Comparison of ENCODE assay signal across 19 mouse cellular contexts in the genomic region with DNA sequence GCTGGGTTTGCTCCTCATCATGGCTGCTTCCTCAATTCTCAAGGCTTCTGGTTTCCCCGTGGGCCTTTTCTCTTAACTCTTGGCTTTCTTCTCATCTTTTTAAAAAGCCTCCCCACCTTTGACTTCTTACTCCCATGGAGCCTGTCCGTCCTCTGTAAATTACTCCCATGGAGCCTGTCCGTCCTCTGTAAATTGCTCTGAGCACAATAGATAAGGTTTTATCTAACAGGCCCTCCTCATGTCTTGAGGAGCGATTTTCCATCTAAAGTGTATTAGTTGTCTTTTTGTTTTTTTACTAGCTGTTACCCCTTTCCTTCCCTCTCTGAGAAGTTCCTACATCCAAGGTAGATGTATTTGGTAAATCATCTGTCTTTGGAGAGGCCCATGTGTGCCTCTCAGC.
"Had no signal": no experiment of that assay in that cellular context is flagged by ENCODE, and none has a peak within 500 bp of the region (broad histone marks: within the 10 kb centered on the region; RNA-seq: fewer than 3 reads in every experiment).

No protein-coding gene starts in this region.

- ATAC-seq: midbrain, embryonic 13.5 days; midbrain, embryonic 15.5 days had no signal

- H3K36me3 ChIP-seq: liver, embryonic 15.5 days; midbrain, embryonic 13.5 days; midbrain, embryonic 15.5 days; neural tube, embryonic 13.5 days; neural tube, embryonic 15.5 days had no signal

- H3K27ac ChIP-seq: liver, embryonic 15.5 days; midbrain, embryonic 13.5 days; midbrain, embryonic 15.5 days; neural tube, embryonic 13.5 days; neural tube, embryonic 15.5 days had no signal

- H3K9me3 ChIP-seq: liver, embryonic 15.5 days; midbrain, embryonic 13.5 days; midbrain, embryonic 15.5 days; neural tube, embryonic 13.5 days; neural tube, embryonic 15.5 days had no signal

- H3K9ac ChIP-seq: liver, embryonic 15.5 days; lung, embryonic 14.5 days; midbrain, embryonic 13.5 days; midbrain, embryonic 15.5 days; neural tube, embryonic 13.5 days; neural tube, embryonic 15.5 days had no signal

- DNase-seq: lung, adult 18-20 months; lung, embryonic 14.5 days; lung, postnatal 10 days; lung, postnatal 4 days; retina, postnatal 1 day; right cerebral cortex, adult 18-20 months; right cerebral cortex, postnatal 25 days; right cerebral cortex, postnatal 4 days; spleen, adult 18-20 months; thymus, adult 18-20 months; thymus, postnatal 14 days; thymus, postnatal 4 days had no signal

- H3K27me3 ChIP-seq: midbrain, embryonic 15.5 days had no signal

- H3K4me2 ChIP-seq: liver, embryonic 15.5 days; lung, embryonic 14.5 days; midbrain, embryonic 11.5 days; midbrain, embryonic 13.5 days; midbrain, embryonic 15.5 days; neural tube, embryonic 13.5 days; neural tube, embryonic 15.5 days had no signal

- H3K4me3 ChIP-seq: liver, embryonic 15.5 days; midbrain, embryonic 13.5 days; midbrain, embryonic 15.5 days; myocyte; neural tube, embryonic 13.5 days; neural tube, embryonic 15.5 days had no signal
